Mouse (Mus musculus) hindbrain, postnatal 0 days (tissue): ENCODE measurements around the gene Sppl2b. TPM values are rescaled to one million over a fixed set of nuclear protein-coding genes. Genes with fewer than 3 reads are reported as not detected.

Experiments
- ATAC-seq: fragments of 200-750 bp; cut with Nextera tagmentation; 2 replicates; pipeline ENCODE4 v1.8.0; 2017; ENCODE audit warnings: mild to moderate bottlenecking, moderate TSS enrichment, moderate library complexity
- DNase-seq: peaks from one replicate; pipeline ENCODE4 v3.0.0-alpha.2; 2015; ENCODE audit warnings: low spot score
- H3K27ac ChIP-seq: fragments of 300-500 bp; sonication (generic); 2 replicates; pipeline ENCODE4 v1.5.1; 2014; ENCODE audit warnings: mild to moderate bottlenecking
- H3K27me3 ChIP-seq: fragments of 300-500 bp; sonication (generic); 2 replicates; pipeline ENCODE4 v1.6.1; 2014; ENCODE audit warnings: low read length, mixed read lengths; ENCODE audit not compliant: insufficient read depth
- H3K36me3 ChIP-seq: fragments of 300-500 bp; sonication (generic); 2 replicates; pipeline ENCODE4 v1.6.1; 2014; ENCODE audit warnings: low read length, mixed read lengths; ENCODE audit not compliant: insufficient read depth
- H3K4me1 ChIP-seq: fragments of 300-500 bp; sonication (generic); 2 replicates; pipeline ENCODE4 v1.6.1; 2014; ENCODE audit warnings: antibody characterized with exemption, low read length, mixed read lengths; ENCODE audit not compliant: insufficient read depth
- H3K4me2 ChIP-seq: fragments of 300-500 bp; sonication (generic); 2 replicates; pipeline ENCODE4 v1.6.1; 2014; ENCODE audit warnings: low read depth, mild to moderate bottlenecking, low read length, moderate library complexity, mixed read lengths
- H3K4me3 ChIP-seq: fragments of 300-500 bp; sonication (generic); 2 replicates; pipeline ENCODE4 v1.5.1; 2014; ENCODE audit warnings: low read length
- H3K9ac ChIP-seq: fragments of 300-500 bp; sonication (generic); replicated peaks from 2 replicates; pipeline ENCODE4 v1.6.1; 2014; ENCODE audit warnings: mild to moderate bottlenecking, low read length, moderate library complexity, mixed read lengths
- H3K9me3 ChIP-seq: fragments of 300-500 bp; sonication (generic); 2 replicates; pipeline ENCODE4 v1.6.1; 2016; ENCODE audit warnings: low read length, mixed read lengths
- CTCF ChIP-seq: IDR thresholded peaks from 2 replicates; pipeline ENCODE4 v1.5.1; 2016; ENCODE audit warnings: antibody characterized with exemption, control low read depth, low read depth
- WGBS: fragments of 180-500 bp; shearing (Covaris S2); extraction: QIAGEN DNeasy Blood & Tissue Kit; methylation state at CpG from one replicate; pipeline ENCODE4 v1.1.7; 2014; 5-methylcytosine and 5-hydroxymethylcytosine counted together
- polyA plus RNA-seq: library from polyadenylated mRNA; unstranded; fragments of >200 nt; fragmentation: Nextera tagmentation; extraction: Ambion mirVana; gene quantifications from 2 replicates; pipeline ENCODE4 v1.2.1, GENCODE M21; 2015
- total RNA-seq: library from RNA; depleted of rRNA; stranded (reverse); fragments of >200 nt; gene quantifications from 2 replicates; pipeline ENCODE4 v1.2.3, GENCODE M21; 2014

The Sppl2b gene
- total and polyA plus RNA-seq, 2 experiments from 2014 or later, result 76.2 to 161 TPM

DNA sequence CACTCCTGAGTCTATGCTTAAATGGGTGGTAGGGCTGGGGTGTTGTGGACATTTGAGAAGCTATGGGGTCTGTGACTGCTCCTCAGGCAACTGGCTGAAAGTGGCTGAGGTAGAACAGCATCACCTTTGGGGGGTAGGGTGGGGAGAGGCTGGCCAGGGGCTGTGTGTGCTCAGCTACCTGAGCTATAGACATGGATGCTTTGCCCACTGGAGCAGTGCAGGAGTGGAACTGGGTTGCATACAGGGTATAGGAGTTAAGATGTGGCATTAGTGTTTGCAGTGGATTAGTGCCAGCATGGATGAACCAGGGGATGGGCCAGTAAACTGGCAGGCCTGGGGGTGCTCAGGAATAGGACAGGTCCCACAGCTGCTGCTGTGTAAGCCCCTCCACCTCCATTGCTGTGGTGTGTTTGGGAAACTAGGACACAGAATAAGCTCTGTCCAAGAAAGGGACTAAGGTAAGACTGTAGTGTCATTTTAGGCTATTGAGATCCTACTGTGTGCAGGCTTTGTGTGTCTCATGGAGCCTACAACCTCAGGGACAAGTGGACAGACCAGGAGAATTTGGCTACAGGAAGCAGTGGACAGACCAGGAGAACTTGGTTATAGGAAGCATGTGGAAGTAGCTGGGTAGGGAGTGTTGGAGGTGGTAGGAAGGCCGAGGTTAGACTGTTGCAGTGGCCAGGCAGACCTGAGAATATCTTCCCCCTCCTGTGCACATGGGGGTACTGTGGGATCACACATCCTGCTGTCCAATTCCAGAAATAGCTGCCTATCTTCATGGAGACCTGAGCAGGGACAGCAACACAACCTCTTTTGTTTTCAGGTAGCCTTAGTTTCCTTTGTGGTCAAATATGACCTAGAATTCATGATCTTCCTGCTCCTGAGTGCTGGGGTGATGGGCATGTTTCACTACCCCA is 25.5 kb upstream of the Sppl2b start:
- ATAC-seq, result no peak
- DNase-seq, result no peak
- H3K9ac ChIP-seq, result no peak overlapping the region
- H3K4me2 ChIP-seq, result no peak overlapping the region
- WGBS, result 47% methylated on average over 1 of the region's 1 CpGs
- peaks cover 12% of the 10 kb centered on the region for H3K36me3 ChIP-seq
- no peak overlapping the region for H3K4me3 ChIP-seq
- H3K4me1 ChIP-seq, result peaks cover 5% of the 10 kb centered on the region; the same call in 1 of the 2 replicates
- no peaks in the 10 kb centered on the region for H3K9me3 ChIP-seq
- no peak overlapping the region for H3K27ac ChIP-seq
- H3K27me3 ChIP-seq, result no peaks in the 10 kb centered on the region
- TF ChIP-seq CTCF, result no peak

GRCm38 (mm10) chr10:80831136-80831535 is 23.9 kb upstream of the Sppl2b start:
- Histone ChIP-seq H3K9ac (no peak overlapping the region), H3K4me2 (no peak overlapping the region), H3K4me3 (no peak overlapping the region), H3K9me3 (no peaks in the 10 kb centered on the region), H3K4me1 (peaks cover 5% of the 10 kb centered on the region; the same call in 1 of the 2 replicates), H3K27ac (no peak overlapping the region), H3K27me3 (no peaks in the 10 kb centered on the region), H3K36me3 (peaks cover 12% of the 10 kb centered on the region)
- DNase-seq (peak; percentile 42), ATAC-seq (no peak)
- 7% methylated on average over 9 of the region's 9 CpGs for WGBS
- no peak for TF ChIP-seq CTCF

DNA sequence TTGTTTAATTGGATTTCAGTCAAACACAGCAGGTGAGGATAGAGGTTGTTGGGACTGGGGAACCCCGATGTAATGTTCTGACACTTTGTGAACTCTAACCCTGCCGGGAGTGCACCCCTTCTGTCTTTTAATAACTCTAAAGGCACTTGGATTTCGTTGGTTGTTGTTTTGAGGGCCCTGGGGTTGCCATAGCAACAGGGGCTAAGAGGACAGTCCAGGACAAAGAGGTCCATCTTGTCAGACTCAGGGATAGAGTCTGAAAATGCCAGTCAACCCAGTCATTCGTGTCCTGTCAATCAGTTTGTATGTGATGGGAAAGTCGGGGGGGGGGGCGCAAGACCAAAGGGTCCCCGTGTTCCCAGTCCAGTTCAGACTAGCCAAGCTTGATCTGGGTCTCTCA is 22.3 kb upstream of the Sppl2b start:
- H3K27ac ChIP-seq, result no peak overlapping the region
- H3K9me3 ChIP-seq, result no peaks in the 10 kb centered on the region
- H3K36me3 ChIP-seq, result peaks cover 12% of the 10 kb centered on the region
- ATAC-seq (no peak), DNase-seq (no peak)
- H3K4me2 ChIP-seq, result no peak overlapping the region
- H3K4me1 ChIP-seq, result peaks cover 2% of the 10 kb centered on the region; the same call in 1 of the 2 replicates
- 37% methylated on average over 7 of the region's 7 CpGs for WGBS
- no peaks in the 10 kb centered on the region for H3K27me3 ChIP-seq
- TF ChIP-seq CTCF, result no peak
- no peak overlapping the region for H3K9ac ChIP-seq
- no peak overlapping the region for H3K4me3 ChIP-seq

DNA sequence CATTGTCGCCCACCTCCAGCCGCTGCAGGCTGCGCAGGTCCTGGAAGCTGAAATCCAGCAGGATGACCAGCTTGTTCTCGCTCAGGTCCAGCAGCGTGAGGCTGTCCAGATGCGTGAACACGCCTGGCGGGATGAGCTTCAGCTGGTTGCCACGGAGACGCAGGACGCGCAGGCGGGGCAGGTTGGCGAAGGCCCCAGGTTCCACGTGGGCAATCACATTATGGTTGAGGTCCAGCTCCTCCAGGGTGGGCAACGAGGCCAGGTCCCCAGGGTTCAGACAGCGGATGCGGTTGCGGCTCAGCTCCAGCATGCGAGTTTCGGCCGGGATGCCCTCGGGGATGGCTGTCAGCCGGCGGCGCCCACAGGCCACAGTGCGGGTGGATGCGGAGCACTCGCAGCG is 19.5 kb upstream of the Sppl2b start:
- peak; percentile 50 for DNase-seq
- no peak for TF ChIP-seq CTCF
- 54% methylated on average over 30 of the region's 30 CpGs for WGBS
- Histone ChIP-seq H3K36me3 (no peaks in the 10 kb centered on the region), H3K9ac (no peak overlapping the region), H3K4me1 (no peaks in the 10 kb centered on the region), H3K4me3 (no peak overlapping the region), H3K9me3 (no peaks in the 10 kb centered on the region), H3K27me3 (no peaks in the 10 kb centered on the region), H3K4me2 (no peak overlapping the region), H3K27ac (no peak overlapping the region)
- no peak for ATAC-seq

DNA sequence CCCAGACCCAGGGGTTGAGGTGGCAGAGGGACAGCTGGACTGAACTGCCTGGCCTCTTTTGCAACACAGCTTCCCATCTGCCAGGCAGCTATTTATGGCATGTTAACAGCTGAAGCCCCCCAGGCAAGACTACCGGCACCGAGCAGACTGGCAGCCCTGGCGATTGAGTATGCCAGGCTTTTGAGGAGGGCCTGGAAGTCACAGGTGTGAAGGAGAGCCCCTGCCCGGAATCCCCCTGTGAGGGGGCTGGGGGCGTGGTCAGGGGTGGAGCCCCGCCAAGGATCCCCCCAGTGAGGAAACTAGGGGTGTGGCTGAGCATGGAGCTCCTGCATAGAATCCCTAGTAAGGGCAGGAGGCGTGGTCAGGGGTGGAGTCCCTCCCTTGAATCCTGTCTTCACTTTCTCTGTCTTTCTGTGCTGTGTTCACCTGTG is 18.1 kb upstream of the Sppl2b start:
- DNase-seq (peak; percentile 22), ATAC-seq (no peak)
- WGBS, result 41% methylated on average over 7 of the region's 7 CpGs
- no peak for TF ChIP-seq CTCF
- Histone ChIP-seq H3K4me1 (no peaks in the 10 kb centered on the region), H3K9ac (no peak overlapping the region), H3K4me3 (no peak overlapping the region), H3K4me2 (no peak overlapping the region), H3K9me3 (no peaks in the 10 kb centered on the region), H3K36me3 (no peaks in the 10 kb centered on the region), H3K27me3 (no peaks in the 10 kb centered on the region), H3K27ac (0 out of 2 replicates have a peak overlapping the region, but pooled peaks have one; percentile 5)

DNA sequence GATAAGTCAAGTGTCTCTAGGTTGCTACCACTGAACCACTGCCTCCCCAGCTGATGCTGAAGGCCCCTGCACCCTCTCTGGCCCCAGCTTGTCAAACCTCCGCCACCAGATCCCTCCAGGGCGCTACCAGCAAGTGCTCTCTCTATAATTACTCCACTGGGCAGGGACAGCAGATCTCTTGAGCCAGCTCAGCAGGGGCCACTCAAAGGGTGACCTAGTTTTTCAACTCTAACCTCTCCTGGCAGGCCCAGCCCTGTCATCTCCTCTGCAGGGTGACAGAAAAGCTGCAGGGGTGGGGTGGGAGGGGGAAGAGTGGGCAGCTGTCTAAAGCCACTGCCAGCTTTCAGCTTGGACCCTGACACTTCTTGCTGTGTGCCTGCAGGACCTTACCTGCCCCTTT is 17.2 kb upstream of the Sppl2b start:
- Histone ChIP-seq H3K27ac (no peak overlapping the region), H3K27me3 (no peaks in the 10 kb centered on the region), H3K4me1 (no peaks in the 10 kb centered on the region), H3K9ac (no peak overlapping the region), H3K4me2 (no peak overlapping the region), H3K4me3 (no peak overlapping the region), H3K36me3 (no peaks in the 10 kb centered on the region), H3K9me3 (no peaks in the 10 kb centered on the region)
- DNase-seq, result no peak
- WGBS, result 26% methylated on average over 2 of the region's 2 CpGs
- ATAC-seq, result no peak
- TF ChIP-seq CTCF, result no peak
